Mouse (Mus musculus) bone marrow macrophage, adult 2 months (primary cell): ENCODE measurements around the gene Bglap2.

Experiments used
- CTCF ChIP-seq: IDR thresholded peaks from 2 replicates; pipeline ENCODE4 v1.5.1; 2012; ENCODE audit warnings: low read depth, mild to moderate bottlenecking, low read length, moderate library complexity
- POLR2A ChIP-seq: IDR thresholded peaks from 2 replicates; pipeline ENCODE4 v1.6.1; 2012; ENCODE audit warnings: mild to moderate bottlenecking, low read depth, low read length, borderline replicate concordance

DNA sequence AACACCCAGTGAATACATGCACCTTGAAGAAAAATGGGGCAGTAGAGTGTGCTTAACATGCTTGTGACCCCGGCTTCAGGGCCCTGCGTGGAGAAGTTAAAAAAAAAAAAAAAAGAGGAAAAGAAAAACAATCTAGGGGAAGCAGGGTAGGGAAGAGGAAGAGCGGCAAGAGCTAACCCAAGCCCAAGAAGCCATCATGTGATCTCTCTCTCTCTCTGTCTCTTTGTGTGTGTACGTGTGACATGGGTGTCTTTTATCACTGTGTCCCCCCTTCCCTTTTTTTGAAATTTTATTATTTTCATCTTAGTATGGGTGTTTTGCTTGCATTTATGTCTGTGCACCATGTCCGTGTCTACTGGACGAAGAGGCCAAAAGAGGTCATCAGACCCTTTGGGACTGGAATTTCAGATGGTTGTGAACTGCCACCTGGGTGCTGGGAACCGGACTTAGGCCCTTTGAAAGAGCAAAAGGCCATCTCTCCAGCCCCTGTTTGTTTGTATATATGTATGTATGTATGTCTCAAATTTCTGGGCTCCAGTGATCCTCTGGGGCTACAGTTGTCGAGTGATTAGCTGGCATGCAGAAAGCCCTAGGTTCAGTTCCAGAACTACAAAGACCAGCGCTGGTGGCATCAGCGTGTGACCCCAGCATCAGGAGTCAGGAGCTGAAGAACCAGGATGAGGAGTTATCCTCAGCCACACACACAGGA is 25.2 kb upstream of the Bglap2 start:
- TF ChIP-seq CTCF (no peak), POLR2A (no peak)
